8 mouse cellular contexts compared by ENCODE assay signal in the genomic region with DNA sequence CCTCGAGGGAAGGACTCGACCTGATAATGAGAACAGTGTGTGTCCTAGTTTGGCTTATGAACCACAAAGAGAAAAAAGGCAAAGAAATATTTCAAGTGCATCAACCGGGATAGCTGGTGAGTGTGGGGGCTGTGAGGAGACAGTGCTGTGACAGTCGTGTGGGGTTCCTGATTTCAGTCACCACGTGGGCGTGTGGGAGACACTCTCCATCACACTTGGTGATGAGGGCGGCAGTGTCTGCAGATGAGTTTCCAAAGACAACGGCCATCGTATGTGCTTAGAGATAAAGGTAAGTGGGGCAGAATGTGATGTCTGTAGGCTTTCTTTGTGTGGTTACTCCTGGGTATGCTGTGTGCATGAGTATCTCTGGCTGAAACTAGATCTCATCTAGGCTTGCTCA.
"Had no signal": no experiment of that assay in that cellular context is flagged by ENCODE, and none has a peak within 500 bp of the region (broad histone marks: within the 10 kb centered on the region; RNA-seq: fewer than 3 reads in every experiment).

No protein-coding gene starts in this region.

- DNase-seq: kidney, adult 8-10 months; kidney, postnatal 25 days; lung, adult 2 months; lung, postnatal 36 days; thymus, postnatal 4 days had no signal

- ATAC-seq: intestine, embryonic 16.5 days; lung, postnatal 0 days; midbrain, embryonic 13.5 days had no signal
